Mouse (Mus musculus) heart, postnatal 0 days (tissue): ENCODE measurements around the gene Atp8b2. TPM values are rescaled to one million over a fixed set of nuclear protein-coding genes. Genes with fewer than 3 reads are reported as not detected.

Experiments
- ATAC-seq: fragments of 200-750 bp; cut with Nextera tagmentation; 2 replicates; pipeline ENCODE4 v1.8.0; 2017; ENCODE audit warnings: low read depth, moderate number of reproducible peaks, moderate library complexity; ENCODE audit not compliant: insufficient read depth
- DNase-seq: peaks from one replicate; pipeline ENCODE4 v3.0.0-alpha.2; 2016; ENCODE audit warnings: low spot score
- H3K27ac ChIP-seq: fragments of 300-500 bp; sonication (generic); 2 replicates; pipeline ENCODE4 v1.5.1; 2014; ENCODE audit warnings: low read depth, mild to moderate bottlenecking
- H3K27me3 ChIP-seq: fragments of 300-500 bp; sonication (generic); 2 replicates; pipeline ENCODE4 v1.6.1; 2014; ENCODE audit warnings: low read length, mixed read lengths; ENCODE audit not compliant: control insufficient read depth, insufficient read depth
- H3K36me3 ChIP-seq: fragments of 300-500 bp; sonication (generic); replicated peaks from 2 replicates; pipeline ENCODE4 v1.6.1; 2014; ENCODE audit warnings: low read length, mixed read lengths; ENCODE audit not compliant: control insufficient read depth, insufficient read depth
- H3K4me1 ChIP-seq: fragments of 300-500 bp; sonication (generic); 2 replicates; pipeline ENCODE4 v1.6.1; 2014; ENCODE audit warnings: antibody characterized with exemption; ENCODE audit not compliant: control insufficient read depth, insufficient read depth
- H3K4me2 ChIP-seq: fragments of 300-500 bp; sonication (generic); 2 replicates; pipeline ENCODE4 v1.6.1; 2014; ENCODE audit warnings: low read depth, mild to moderate bottlenecking, low read length, moderate library complexity
- H3K4me3 ChIP-seq: fragments of 300-500 bp; sonication (generic); 2 replicates; pipeline ENCODE4 v1.5.1; 2014; ENCODE audit warnings: low read depth, low read length
- H3K9ac ChIP-seq: fragments of 300-500 bp; sonication (generic); replicated peaks from 2 replicates; pipeline ENCODE4 v1.6.1; 2014; ENCODE audit warnings: low read depth, low read length, mixed read lengths
- H3K9me3 ChIP-seq: fragments of 300-500 bp; sonication (generic); replicated peaks from 2 replicates; pipeline ENCODE4 v1.6.1; 2016; ENCODE audit warnings: low read length; ENCODE audit not compliant: control insufficient read depth
- CTCF ChIP-seq: IDR thresholded peaks from 2 replicates; pipeline ENCODE4 v1.5.1; 2016; ENCODE audit warnings: antibody characterized with exemption, control low read depth, low read depth
- EP300 ChIP-seq: IDR thresholded peaks from 2 replicates; pipeline ENCODE4 v1.6.1; 2016; ENCODE audit warnings: antibody characterized with exemption, low read depth
- WGBS: fragments of 180-500 bp; shearing (Covaris S2); extraction: QIAGEN DNeasy Blood & Tissue Kit; methylation state at CpG from one replicate; pipeline ENCODE4 v1.1.7; 2014; 5-methylcytosine and 5-hydroxymethylcytosine counted together
- polyA plus RNA-seq: library from polyadenylated mRNA; unstranded; fragments of >200 nt; fragmentation: Nextera tagmentation; extraction: Ambion mirVana; gene quantifications from 2 replicates; pipeline ENCODE4 v1.2.1, GENCODE M21; 2015
- total RNA-seq: library from RNA; depleted of rRNA; stranded (reverse); fragments of >200 nt; gene quantifications from 2 replicates; pipeline ENCODE4 v1.2.3, GENCODE M21; 2014; ENCODE audit warnings: low replicate concordance

The Atp8b2 gene
- total and polyA plus RNA-seq, 2 experiments from 2014 or later, result 5.2 to 52.4 TPM

GRCm38 (mm10) chr3:89948021-89948420, 15.3 kb downstream of the Atp8b2 start:
- ATAC-seq, result no peak
- no peak overlapping the region for H3K4me2 ChIP-seq
- peaks cover 100% of the 10 kb centered on the region for H3K36me3 ChIP-seq

GRCm38 (mm10) chr3:89945026-89945425, 18.3 kb downstream of the Atp8b2 start:
- Histone ChIP-seq H3K27ac (no peak overlapping the region), H3K27me3 (no peaks in the 10 kb centered on the region), H3K4me3 (no peak overlapping the region), H3K9me3 (no peaks in the 10 kb centered on the region), H3K4me2 (no peak overlapping the region), H3K36me3 (peaks cover 97% of the 10 kb centered on the region), H3K4me1 (no peaks in the 10 kb centered on the region), H3K9ac (no peak overlapping the region)
- DNase-seq (no peak), ATAC-seq (no peak)
- TF ChIP-seq EP300 (no peak), CTCF (no peak)
- 81% methylated on average over 8 of the region's 8 CpGs for WGBS

More at GRCm38 (mm10) chr3:89948021-89948420, 15.3 kb downstream of the Atp8b2 start:
- TF ChIP-seq EP300 (no peak), CTCF (no peak)
- WGBS, result 91% methylated on average over 11 of the region's 11 CpGs
- Histone ChIP-seq H3K9ac (no peak overlapping the region), H3K9me3 (no peaks in the 10 kb centered on the region), H3K27me3 (no peaks in the 10 kb centered on the region), H3K27ac (no peak overlapping the region), H3K4me3 (no peak overlapping the region), H3K4me1 (no peaks in the 10 kb centered on the region)
- DNase-seq, result no peak

- Histone ChIP-seq H3K36me3 (peaks cover 87% of the 10 kb centered on the region), H3K27ac (no peak overlapping the region), H3K4me3 (no peak overlapping the region), H3K9ac (no peak overlapping the region), H3K4me1 (no peaks in the 10 kb centered on the region), H3K27me3 (no peaks in the 10 kb centered on the region), H3K4me2 (no peak overlapping the region), H3K9me3 (no peaks in the 10 kb centered on the region)
- WGBS, result 56% methylated on average over 9 of the region's 9 CpGs
- no peak for DNase-seq
- no peak for ATAC-seq
- no peak for TF ChIP-seq EP300
- no peak for TF ChIP-seq CTCF
Measured at GRCm38 (mm10) chr3:89942894-89943293, 20.4 kb downstream of the Atp8b2 start.

GRCm38 (mm10) chr3:89936495-89936894, 26.8 kb downstream of the Atp8b2 start:
- 94% methylated on average over 3 of the region's 3 CpGs for WGBS
- ATAC-seq, result no peak
- no peak for DNase-seq
- Histone ChIP-seq H3K9ac (no peak overlapping the region), H3K27me3 (no peaks in the 10 kb centered on the region), H3K4me3 (no peak overlapping the region), H3K9me3 (no peaks in the 10 kb centered on the region), H3K4me1 (no peaks in the 10 kb centered on the region), H3K36me3 (peaks cover 32% of the 10 kb centered on the region), H3K27ac (no peak overlapping the region), H3K4me2 (no peak overlapping the region)
- TF ChIP-seq CTCF (no peak), EP300 (no peak)

- Histone ChIP-seq H3K4me3 (no peak overlapping the region), H3K27ac (no peak overlapping the region), H3K4me2 (no peak overlapping the region), H3K9ac (no peak overlapping the region), H3K4me1 (no peaks in the 10 kb centered on the region), H3K27me3 (no peaks in the 10 kb centered on the region), H3K9me3 (no peaks in the 10 kb centered on the region), H3K36me3 (0 out of 2 replicates have a peak, but pooled peaks cover 5% of the 10 kb centered on the region)
- TF ChIP-seq CTCF (no peak), EP300 (no peak)
- DNase-seq (no peak), ATAC-seq (no peak)
- WGBS, result 79% methylated on average over 2 of the region's 2 CpGs
Measured at GRCm38 (mm10) chr3:89932925-89933324, 30.4 kb downstream of the Atp8b2 start.

GRCm38 (mm10) chr3:89928956-89929355, 34.4 kb downstream of the Atp8b2 start:
- H3K4me3 ChIP-seq, result no peak overlapping the region
- DNase-seq (no peak), ATAC-seq (no peak)
- H3K4me2 ChIP-seq, result no peak overlapping the region
- H3K36me3 ChIP-seq, result no peaks in the 10 kb centered on the region
- no peak for TF ChIP-seq EP300
- TF ChIP-seq CTCF, result no peak
- 68% methylated on average over 4 of the region's 4 CpGs for WGBS
- no peaks in the 10 kb centered on the region for H3K27me3 ChIP-seq
- H3K27ac ChIP-seq, result no peak overlapping the region
- no peak overlapping the region for H3K9ac ChIP-seq
- no peaks in the 10 kb centered on the region for H3K4me1 ChIP-seq
- H3K9me3 ChIP-seq, result no peaks in the 10 kb centered on the region
